ENCODE assay signal across 8 mouse cellular contexts in genomic region chr7:128462406-128462805, GRCm38 (mm10). TPM values are rescaled to one million over a fixed set of nuclear protein-coding genes. Genes with fewer than 3 reads are reported as not detected.
DNase-seq lines count a peak whose midpoint lies in the region; ATAC-seq and TF ChIP-seq lines count a peak whose summit lies in the region.

No protein-coding gene starts in this region.

- H3K36me3 ChIP-seq in kidney, embryonic 16.5 days (ENCODE audit: insufficient read depth, low read length): no peaks in the 10 kb centered on the region
- no peaks in the 10 kb centered on the region for H3K36me3 ChIP-seq in kidney, adult 2 months (ENCODE audit: control insufficient read depth, insufficient read depth, low read length)
- no peaks in the 10 kb centered on the region for H3K36me3 ChIP-seq in forebrain, embryonic 16.5 days (ENCODE audit: control insufficient read depth, insufficient read depth)
- H3K36me3 ChIP-seq in liver, postnatal 0 days (replicated peaks; ENCODE audit: insufficient read depth, low read length): no peaks in the 10 kb centered on the region

- H3K9ac ChIP-seq in kidney, embryonic 16.5 days (replicated peaks; ENCODE audit: low read length): peak overlapping the region; percentile 57
- no peak overlapping the region for H3K9ac ChIP-seq in forebrain, embryonic 16.5 days (replicated peaks; ENCODE audit: low read depth, low read length)
- H3K9ac ChIP-seq in liver, postnatal 0 days (replicated peaks): peak overlapping the region; percentile 90; the same call in 1 of the 2 replicates

- no peaks in the 10 kb centered on the region for H3K9me3 ChIP-seq in kidney, embryonic 16.5 days (ENCODE audit: low read length)
- H3K9me3 ChIP-seq in forebrain, embryonic 16.5 days (ENCODE audit: control insufficient read depth, low read length): no peaks in the 10 kb centered on the region
- no peaks in the 10 kb centered on the region for H3K9me3 ChIP-seq in liver, postnatal 0 days (ENCODE audit: low read length)

- no peaks in the 10 kb centered on the region for H3K27me3 ChIP-seq in kidney, embryonic 16.5 days (ENCODE audit: insufficient read depth, low read length)
- no peaks in the 10 kb centered on the region for H3K27me3 ChIP-seq in kidney, adult 2 months (replicated peaks; ENCODE audit: control insufficient read depth, insufficient read depth, low read length)
- H3K27me3 ChIP-seq in forebrain, embryonic 16.5 days (replicated peaks; ENCODE audit: control insufficient read depth, insufficient read depth, low read length): no peaks in the 10 kb centered on the region
- H3K27me3 ChIP-seq in liver, postnatal 0 days (ENCODE audit: insufficient read depth, low read length): no peaks in the 10 kb centered on the region

- peak overlapping the region; percentile 93 for H3K4me3 ChIP-seq in kidney, embryonic 16.5 days (ENCODE audit: low read length)
- H3K4me3 ChIP-seq in kidney, adult 2 months (ENCODE audit: insufficient read depth, low read depth, low read length): no peak overlapping the region
- peak overlapping the region; percentile 78 for H3K4me3 ChIP-seq in forebrain, embryonic 16.5 days (replicated peaks; ENCODE audit: low read length)
- H3K4me3 ChIP-seq in liver, postnatal 0 days (ENCODE audit: low read depth, low read length): peak overlapping the region; percentile 92; the same call in 1 of the 2 replicates

- TF ChIP-seq POLR2A in kidney, adult 2 months (IDR thresholded peaks at IDR 0.05; ENCODE audit: low read depth, low read length): no peak

- H3K4me2 ChIP-seq in kidney, embryonic 16.5 days (replicated peaks; ENCODE audit: low read depth, low read length): peak overlapping the region; percentile 81
- H3K4me2 ChIP-seq in forebrain, embryonic 16.5 days (ENCODE audit: low read length): peak overlapping the region; percentile 78
- peak overlapping the region; percentile 96 for H3K4me2 ChIP-seq in liver, postnatal 0 days (ENCODE audit: low read depth, low read length)

- no peak for DNase-seq in kidney, adult 2 months
- DNase-seq in T-cell, adult 2 months (ENCODE audit: low spot score): peak; percentile 6
- no peak for DNase-seq in liver, postnatal 0 days
- no peak for DNase-seq in yolk sac, embryonic 10.5 days (ENCODE audit: low spot score)
- DNase-seq in adrenal gland, postnatal 25 days: no peak

- no peak overlapping the region for H3K27ac ChIP-seq in kidney, embryonic 16.5 days (ENCODE audit: low read length)
- no peak overlapping the region for H3K27ac ChIP-seq in kidney, adult 2 months (ENCODE audit: insufficient read depth, low read depth, low read length)
- H3K27ac ChIP-seq in forebrain, embryonic 16.5 days (ENCODE audit: low read length): no peak overlapping the region
- H3K27ac ChIP-seq in liver, postnatal 0 days (ENCODE audit: low read depth): no peak overlapping the region

- 68% methylated on average over 5 of the region's 5 CpGs for WGBS in kidney, embryonic 16.5 days
- 74% methylated on average over 5 of the region's 5 CpGs for WGBS in kidney, adult 2 months
- 58% methylated on average over 5 of the region's 5 CpGs for WGBS in forebrain, embryonic 16.5 days
- 61% methylated on average over 5 of the region's 5 CpGs for WGBS in liver, postnatal 0 days (ENCODE audit: insufficient replicate concordance)

- no peak for ATAC-seq in kidney, embryonic 16.5 days (ENCODE audit: low FRiP score, low TSS enrichment)
- no peak for ATAC-seq in forebrain, embryonic 16.5 days
- no peak for ATAC-seq in liver, postnatal 0 days
- no peak for ATAC-seq in activated CD4-positive, CD25-positive, alpha-beta regulatory T cell, adult 4 months

- TF ChIP-seq CTCF in kidney, adult 2 months (conservative IDR thresholded peaks at IDR 0.05; ENCODE audit: insufficient read depth, insufficient read length, low read depth, low read length): no peak
- TF ChIP-seq CTCF in liver, postnatal 0 days (IDR thresholded peaks at IDR 0.05; ENCODE audit: low read depth): peak; percentile 25; the same call in 1 of the 2 replicates

- H3K4me1 ChIP-seq in kidney, embryonic 16.5 days (ENCODE audit: insufficient read depth, low read length): peaks cover 15% of the 10 kb centered on the region
- H3K4me1 ChIP-seq in kidney, adult 2 months (ENCODE audit: control insufficient read depth, insufficient read depth, low read length): peaks cover 3% of the 10 kb centered on the region; the same call in 1 of the 2 replicates
- peaks cover 11% of the 10 kb centered on the region for H3K4me1 ChIP-seq in forebrain, embryonic 16.5 days (replicated peaks; ENCODE audit: control insufficient read depth, insufficient read depth, low read length)
- H3K4me1 ChIP-seq in liver, postnatal 0 days (ENCODE audit: insufficient read depth): peaks cover 19% of the 10 kb centered on the region

- no peak for TF ChIP-seq EP300 in liver, postnatal 0 days (IDR thresholded peaks at IDR 0.05; ENCODE audit: low read depth)

RNA-seq across cellular contexts. Expression of gene Tial1, which starts 0.9 kb away (rescaled TPM):
- polyA plus RNA-seq in kidney, embryonic 16.5 days (2015; fragmentation: Nextera tagmentation; extraction: Ambion mirVana): 22.2 and 25.6 TPM in 2 replicates
- 21.9 and 22.2 TPM in 2 replicates for polyA plus RNA-seq in kidney, adult 2 months (2012; rRNA removed)
- 30.3 and 33.0 TPM in 2 replicates for polyA plus RNA-seq in forebrain, embryonic 16.5 days (2015; fragmentation: Nextera tagmentation; extraction: Ambion mirVana)
- 10.2 and 11.5 TPM in 2 replicates for polyA plus RNA-seq in liver, postnatal 0 days (2015; fragmentation: Nextera tagmentation; extraction: Ambion mirVana)
- polyA plus RNA-seq in activated CD4-positive, CD25-positive, alpha-beta regulatory T cell, adult 4 months (2017; shearing (Covaris generic)): 10 to 100 TPM; 22.6 to 37.2 TPM
- total RNA-seq in adrenal gland, postnatal 25 days (2021): 123 and 132 TPM in 2 replicates

RNA-seq across cellular contexts. Expression of gene Rgs10, which starts 43.8 kb away (rescaled TPM):
- 7.7 and 7.8 TPM in 2 replicates for polyA plus RNA-seq in kidney, embryonic 16.5 days (2015; fragmentation: Nextera tagmentation; extraction: Ambion mirVana)
- 2.3 and 5.1 TPM in 2 replicates for polyA plus RNA-seq in kidney, adult 2 months (2012; rRNA removed)
- 19.9 and 25.4 TPM in 2 replicates for polyA plus RNA-seq in forebrain, embryonic 16.5 days (2015; fragmentation: Nextera tagmentation; extraction: Ambion mirVana)
- polyA plus RNA-seq in liver, postnatal 0 days (2015; fragmentation: Nextera tagmentation; extraction: Ambion mirVana): 31.7 and 32.3 TPM in 2 replicates
- 100 to 1,000 TPM; 294 to 357 TPM for polyA plus RNA-seq in activated CD4-positive, CD25-positive, alpha-beta regulatory T cell, adult 4 months (2017; shearing (Covaris generic))
- 16.0 and 20.3 TPM in 2 replicates for total RNA-seq in adrenal gland, postnatal 25 days (2021)
